Mouse (Mus musculus) ovary, postnatal 14 days (tissue): ENCODE measurements around the gene Slc15a5.

Experiments used
- DNase-seq: peaks from one replicate; pipeline ENCODE4 v3.0.0; 2022; ENCODE audit warnings: low spot score

Slc15a5 gene

DNA sequence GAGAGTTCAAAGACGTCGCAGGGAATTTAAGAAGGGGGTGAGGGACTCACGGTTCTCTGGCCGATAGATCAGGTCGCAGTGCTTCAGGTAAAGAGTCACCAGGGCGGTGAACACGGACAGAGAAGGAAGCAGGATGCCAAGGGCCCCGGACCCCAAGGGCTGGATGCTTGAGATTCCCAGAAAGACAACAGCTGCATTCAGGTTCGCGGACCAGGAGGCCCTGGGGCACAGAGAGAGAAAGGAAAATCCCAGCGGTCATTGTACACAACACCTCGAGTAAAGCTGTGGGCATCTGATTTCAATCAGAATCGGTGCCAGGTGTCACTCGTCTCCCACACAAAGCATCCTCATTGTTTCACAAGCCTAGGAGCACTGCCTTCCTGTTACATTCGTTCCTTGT lies 24.1 kb downstream of the Slc15a5 start:
- no peak for DNase-seq

DNA sequence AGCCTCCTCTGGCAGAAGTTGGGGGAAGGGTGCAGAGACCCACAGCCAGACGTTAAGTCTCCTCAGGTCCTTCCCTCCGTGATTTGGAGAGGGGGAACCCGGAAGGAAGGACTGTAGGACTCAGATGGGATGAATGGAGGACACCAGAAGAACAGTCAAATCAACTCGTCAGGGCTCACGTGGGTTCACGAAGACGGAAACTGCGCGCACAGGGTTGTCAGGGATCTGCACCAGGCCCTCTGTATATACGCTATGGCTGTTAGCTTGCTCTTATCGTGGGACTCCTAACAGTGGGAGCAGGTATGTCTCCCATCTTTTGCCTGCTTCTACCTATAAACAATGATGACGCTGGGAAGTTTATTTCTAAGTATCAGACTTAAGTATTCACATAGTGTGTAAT lies 24.8 kb downstream of the Slc15a5 start:
- no peak for DNase-seq

DNA sequence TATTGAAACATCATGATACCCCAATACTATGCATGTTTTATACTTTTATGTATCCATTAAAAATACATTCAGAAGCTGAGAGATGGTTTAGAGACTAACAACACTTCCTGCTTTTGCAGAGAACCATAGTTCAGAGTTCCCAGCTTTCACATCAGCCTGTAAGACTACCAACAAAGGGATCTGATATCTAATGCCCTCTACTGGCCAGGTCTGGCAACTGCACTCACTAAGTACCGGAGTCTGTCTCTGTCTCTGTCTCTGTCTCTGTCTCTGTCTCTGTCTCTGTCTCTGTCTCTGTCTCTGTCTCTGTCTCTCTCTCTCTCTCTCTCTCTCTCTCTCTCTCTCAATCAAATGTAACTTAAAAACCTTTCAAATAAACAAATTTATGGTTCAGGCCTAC lies 25.6 kb downstream of the Slc15a5 start:
- no peak for DNase-seq

DNA sequence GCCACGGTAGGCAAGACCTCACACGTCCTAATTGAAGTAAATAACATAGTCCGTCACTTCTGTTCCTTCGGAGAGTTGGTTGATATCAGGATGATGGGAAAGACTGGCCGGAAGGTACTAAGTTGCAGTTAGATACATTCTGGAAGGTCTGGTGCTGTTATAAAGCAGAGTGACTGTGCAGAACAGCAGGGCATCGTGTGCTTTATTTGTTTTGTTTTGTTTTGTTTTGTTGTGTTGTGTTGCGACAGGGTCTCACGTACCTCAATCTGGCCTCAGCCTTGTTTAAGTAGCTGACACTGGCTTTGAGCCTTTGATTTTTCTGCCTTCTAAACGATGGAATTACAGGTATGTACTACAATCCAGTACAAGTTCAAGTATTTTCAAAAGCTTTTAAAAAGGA lies 26.0 kb downstream of the Slc15a5 start:
- no peak for DNase-seq

DNA sequence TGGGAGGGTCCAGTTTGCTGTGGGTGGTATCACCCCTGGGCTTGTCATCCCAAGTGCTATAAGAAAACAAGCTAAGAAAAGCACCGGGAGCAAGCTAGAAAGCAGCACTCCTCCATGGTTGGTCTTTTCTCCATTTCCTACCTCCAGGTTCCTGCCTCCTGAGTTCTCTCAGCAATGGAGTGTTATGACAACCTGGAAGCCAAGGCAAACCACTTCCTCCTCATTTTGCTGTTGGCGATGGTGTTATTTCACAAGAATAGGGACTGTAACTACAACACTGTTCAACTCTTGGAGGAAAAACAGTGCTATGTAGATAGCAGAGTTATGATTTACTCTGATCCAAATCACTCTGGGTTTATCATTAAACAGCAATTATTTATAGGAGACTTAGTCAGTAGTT lies 34.4 kb downstream of the Slc15a5 start:
- no peak for DNase-seq

DNA sequence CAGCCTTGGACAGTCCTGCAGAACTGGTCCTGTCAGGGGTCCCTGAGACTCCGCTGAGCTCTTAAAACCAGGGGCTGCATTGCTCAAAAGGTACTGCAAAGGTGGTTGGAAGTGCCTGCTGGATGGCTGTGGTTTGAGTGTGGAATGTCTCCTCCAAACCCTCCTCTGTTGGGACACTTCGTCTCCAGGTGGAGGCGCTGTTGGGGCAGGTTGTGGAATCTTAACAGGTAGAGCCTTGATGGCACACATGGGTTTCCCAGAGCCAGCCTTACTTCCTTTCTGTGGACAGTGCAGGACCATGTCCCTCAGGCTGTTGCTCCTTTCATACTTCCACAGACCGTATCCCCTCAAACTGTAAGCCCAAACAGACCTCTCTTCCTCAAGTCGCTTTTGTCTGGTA lies 36.8 kb downstream of the Slc15a5 start:
- DNase-seq = no peak

DNA sequence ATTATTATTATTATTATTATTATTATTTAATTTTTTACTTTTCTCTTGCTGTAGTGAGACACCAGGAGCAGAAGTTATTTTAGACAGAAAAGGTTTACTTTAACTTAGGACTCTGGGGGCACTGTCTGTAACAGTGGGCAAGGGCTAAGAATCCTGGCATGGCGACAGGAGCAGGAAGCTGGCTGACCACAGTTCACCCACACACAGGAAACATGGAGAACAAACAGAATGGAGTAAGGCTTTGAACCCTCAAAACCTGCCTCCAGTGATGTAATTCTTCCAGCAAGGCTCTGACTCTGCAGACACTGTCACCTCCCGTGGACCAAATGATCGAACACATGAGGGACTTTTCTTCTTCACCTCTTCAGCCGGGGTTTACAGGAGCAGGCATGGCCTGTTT lies 37.9 kb downstream of the Slc15a5 start:
- DNase-seq = no peak

DNA sequence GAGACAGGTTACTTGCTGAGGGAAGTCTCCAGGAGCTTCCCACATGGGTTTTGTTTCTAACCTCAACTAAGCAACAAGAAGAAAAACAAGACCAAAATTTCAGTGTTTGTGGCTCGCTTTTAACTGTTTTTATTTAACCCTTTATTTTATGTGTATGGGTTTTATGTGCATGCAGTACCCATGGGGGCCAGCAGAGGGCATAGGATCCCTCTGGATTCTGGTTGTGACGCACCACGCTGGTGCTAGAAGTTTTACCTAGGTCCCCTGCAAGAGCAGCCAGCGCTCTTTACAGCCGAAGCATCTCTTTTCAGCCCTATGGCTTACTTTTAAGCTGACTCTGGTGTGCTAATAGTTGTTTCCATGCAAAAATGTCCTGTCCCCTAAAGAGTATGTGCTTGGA lies 42.1 kb downstream of the Slc15a5 start:
- no peak for DNase-seq

DNA sequence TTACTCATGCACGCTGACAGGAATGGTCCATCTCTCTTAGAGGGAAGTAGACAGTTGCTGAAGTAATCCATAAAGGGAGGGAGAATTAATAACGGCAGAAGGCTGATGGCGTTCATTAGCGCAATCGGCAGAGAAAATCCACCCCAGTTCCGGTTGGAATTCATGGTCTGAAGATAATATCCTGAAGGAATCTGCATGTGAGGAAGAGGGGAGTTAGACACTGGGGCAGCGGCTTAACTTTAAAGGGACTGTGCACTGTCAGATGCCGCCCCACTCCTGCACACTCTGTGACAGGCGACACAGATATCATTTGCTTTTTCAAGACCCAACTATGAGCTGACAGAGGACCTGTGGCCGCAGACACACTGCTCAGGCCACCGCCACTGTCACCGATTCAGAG lies 42.8 kb downstream of the Slc15a5 start:
- DNase-seq = no peak

DNA sequence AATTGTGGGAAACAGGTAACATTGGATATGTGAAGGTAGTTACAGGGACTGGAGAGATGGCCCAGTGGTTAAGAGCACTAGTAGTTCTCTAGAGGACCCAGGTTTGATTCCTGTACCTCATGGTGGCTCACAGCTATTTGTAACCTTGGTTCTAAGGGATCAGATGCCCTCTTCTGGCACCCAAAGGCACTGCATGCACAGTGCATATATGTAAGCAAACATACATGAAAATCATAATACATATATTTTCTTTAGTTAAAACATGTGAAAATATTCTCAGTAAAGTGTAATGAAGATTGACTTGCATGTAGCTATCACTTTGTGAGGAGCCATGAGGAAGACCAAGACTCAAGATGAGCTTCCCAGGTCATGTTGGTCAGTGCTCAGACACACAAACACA lies 62.8 kb downstream of the Slc15a5 start:
- no peak for DNase-seq

DNA sequence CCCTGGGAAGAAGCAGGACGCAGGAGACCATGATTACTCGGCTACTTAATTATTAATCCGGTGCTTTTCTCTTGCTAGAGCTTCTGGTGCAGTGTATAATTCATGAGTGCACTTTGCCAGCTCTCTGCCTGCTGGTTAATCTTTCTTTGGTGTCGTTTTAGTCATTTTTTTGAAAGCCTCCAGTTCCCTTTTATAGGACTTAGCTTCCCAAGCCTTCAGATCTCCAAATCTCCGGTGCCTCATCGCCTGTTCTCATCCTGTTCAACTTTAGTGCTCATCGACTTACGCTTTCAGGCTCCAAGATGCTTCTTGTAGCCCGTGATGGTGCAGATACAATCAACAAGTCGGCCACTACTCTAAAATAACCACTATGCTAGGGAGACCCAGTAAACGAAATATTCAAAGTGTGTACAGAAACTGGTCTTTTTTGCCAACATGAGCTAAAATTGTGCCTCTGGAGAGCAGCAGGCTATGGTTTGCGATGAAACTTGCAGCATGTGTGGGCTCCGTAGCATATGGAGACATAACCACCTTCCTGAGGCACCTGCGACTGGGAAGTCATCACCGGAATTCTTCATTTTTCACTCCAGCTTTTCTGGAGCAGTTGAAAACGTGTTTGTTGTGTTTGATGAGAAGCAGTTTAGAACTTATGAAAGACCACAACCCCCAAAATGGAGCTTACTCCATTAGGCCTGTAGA lies 64.6 kb downstream of the Slc15a5 start:
- no peak for DNase-seq

DNA sequence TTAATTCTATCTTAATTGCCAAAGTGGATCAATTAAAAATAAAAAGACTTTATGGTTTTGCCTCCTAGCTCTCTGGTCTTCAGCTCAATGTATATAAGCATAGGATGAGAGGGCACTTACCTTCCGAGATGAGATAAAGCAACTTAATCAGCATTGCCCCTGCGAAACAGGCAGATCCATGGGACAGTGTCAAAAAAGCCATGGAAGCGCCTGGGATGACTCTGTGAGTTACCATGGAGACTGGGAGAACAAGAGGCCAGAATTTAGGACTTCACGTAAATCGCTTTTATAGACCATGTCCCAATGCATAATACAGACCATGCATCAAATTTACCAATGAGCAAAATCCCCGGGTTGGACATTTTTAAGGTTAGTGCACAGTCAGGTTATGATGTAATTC lies 67.8 kb downstream of the Slc15a5 start:
- no peak for DNase-seq

DNA sequence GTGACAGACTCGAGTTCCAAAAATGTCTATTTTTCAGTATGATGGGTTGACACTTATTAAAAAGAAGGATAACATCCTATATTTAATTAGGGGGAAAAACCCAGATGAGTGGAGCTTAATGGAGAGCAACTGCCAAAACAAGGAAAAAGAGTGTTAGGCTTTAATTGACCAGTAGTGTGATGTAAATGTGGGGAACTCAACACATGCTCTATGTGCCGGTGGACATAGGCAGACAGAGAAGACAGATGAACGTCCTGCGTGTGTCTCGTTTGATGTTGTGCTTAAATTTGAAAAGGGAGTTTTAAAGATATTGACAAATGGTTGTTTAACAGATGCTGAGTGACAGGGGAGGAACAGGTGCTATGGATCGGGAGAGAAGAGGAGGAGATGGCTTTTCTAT lies 72.0 kb downstream of the Slc15a5 start:
- DNase-seq = no peak

DNA sequence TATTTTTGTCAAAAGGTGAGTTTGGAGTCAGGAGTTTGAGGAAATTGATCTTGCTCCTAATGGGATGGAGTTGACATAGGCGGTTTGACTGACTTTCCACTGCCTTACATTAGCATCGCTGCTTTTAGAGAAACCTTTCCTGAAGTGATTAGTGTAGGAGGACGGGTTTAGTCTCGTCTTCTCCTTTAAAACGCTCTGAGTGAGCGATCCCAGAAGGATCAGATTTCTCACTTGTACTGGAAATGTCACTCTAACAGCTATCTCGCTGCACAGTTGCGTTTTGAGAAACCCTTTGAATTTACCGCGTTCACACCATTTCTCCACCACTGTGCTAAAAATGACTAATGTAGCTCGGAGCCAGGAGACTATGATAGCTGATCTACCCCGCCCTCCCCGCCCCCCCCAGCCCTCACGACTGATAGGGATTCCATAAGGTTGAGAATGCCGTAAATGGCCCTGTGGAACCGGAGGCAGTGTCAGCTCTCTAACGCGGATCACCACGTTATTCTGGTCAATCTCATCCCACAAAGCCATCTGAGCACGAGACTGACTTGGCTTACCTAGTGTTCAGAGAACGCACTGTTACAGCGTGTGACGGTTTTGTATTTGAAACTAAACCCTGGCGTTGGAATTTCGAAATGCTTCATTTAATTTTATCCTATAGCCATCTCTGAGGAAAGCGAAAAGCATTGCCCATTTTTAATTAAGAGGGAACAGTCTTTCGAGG lies 73.0 kb downstream of the Slc15a5 start:
- no peak for DNase-seq

DNA sequence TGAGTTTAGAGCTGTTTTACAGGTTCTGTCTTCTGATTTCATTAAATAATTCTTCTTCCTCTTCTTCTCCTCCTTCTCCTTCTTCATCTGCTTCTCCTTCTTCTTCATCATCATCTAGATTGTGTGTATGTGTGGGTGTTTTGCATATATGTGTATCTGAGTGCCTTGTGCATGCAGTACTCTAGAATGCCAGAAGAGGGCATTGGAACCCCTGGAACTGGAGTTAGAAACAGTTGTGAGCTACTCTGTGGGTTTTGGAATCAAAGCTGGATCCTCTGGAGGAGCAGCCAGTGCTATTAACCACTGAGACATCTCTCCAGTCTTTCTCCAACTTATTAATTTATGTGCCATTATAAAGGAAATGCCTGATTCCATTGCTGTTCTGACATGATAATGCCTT lies 89.9 kb downstream of the Slc15a5 start:
- peak; percentile 4 for DNase-seq

DNA sequence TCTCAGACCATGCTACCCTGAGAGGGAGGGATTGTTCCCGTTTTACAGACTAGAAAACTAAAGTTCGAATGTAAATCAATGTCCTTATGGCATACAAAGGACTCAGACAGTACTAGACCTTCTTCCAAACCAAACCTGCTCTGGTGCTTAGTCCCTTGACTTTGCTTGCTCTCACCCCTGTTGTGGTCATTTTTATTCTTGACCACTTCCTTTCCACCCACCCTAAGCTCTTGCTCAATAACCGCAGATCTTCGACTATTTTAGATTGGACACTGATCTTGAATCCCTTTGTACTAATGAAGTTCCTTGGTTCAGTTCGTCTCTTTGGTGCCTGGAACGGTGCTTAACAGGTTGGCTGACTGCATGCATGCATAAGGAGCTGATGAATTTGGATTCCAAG lies 94.5 kb downstream of the Slc15a5 start:
- no peak for DNase-seq

DNA sequence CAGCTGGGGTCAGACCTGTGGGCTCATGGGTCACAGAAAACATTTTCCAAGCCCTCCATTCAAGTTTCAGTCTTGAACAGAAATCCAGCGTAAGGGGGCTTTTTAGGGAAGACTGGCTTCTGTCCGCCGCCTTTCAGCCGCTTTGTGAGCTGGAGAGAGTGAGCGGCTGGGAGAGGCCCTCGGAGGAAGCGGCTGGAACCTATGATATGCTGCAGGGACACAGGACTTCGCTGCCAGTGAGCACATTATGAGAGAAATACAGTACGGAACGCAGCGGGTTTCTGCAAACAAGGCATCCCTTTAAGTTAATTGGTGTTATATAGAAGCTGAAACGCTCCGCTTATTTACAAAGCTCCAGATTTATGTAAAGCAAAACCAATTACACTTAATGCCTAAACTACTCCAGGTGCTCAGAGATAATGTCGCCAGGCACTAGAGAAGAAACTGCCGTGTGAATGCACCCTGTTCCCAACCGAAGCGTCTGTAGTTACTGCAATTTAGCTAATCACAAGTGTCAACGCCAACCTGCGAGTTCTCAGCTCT lies 97.5 kb downstream of the Slc15a5 start:
- DNase-seq = no peak

DNA sequence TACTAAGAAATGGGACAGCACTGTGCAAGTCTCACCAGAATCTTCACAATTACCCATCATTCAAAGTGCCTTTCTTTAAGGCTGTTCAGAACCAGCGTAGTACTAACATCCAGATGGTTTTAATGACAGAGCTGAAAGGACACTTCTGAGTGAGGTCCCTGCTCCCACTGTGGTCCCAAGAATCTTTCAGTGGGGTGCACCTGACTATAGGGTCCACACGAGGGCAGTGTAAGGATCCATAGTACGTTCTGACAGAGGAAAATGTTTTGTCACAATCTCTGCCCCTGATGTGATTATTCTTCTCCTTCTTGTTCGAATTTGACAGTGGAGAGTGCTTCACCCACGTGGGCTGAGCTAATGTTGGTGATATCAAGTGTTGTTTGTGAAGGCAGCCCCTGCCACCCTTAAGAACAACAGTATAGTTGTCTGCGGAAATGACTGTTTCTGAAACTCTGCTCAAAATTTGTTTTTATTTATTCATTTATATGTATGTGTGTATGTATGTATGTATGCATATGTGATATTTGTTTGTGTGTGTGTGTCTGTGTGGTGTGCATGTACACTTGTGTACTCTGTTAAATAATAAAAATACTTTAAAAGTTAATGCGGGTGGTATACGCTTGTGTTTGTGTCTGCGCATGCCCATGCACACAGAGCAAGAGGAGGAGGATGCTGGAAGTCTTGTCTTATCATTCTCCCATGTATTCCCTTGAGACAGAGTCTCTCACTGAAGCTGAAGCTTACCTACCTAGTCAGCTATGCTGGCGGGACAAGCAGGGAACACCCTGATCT lies 98.6 kb downstream of the Slc15a5 start:
- no peak for DNase-seq

DNA sequence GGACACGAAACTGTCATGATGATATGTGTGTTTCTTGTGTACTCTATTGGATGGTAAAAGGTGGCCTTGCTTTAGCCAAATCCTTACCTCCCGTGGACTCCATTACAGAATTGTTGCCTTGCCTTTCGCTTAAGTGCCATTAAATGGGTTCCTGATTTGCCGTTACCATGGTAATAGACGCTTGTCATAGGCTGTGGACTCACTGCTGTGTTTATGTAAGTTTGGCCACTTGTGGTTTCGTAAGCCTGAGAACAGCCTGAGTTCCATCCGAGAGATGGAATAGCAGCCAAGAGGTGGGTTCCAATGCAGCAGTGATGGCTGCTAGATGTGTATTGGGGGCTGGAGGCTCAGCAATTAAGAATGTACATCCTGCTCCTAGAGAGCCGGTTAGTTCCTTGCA lies 99.3 kb downstream of the Slc15a5 start:
- DNase-seq = no peak

DNA sequence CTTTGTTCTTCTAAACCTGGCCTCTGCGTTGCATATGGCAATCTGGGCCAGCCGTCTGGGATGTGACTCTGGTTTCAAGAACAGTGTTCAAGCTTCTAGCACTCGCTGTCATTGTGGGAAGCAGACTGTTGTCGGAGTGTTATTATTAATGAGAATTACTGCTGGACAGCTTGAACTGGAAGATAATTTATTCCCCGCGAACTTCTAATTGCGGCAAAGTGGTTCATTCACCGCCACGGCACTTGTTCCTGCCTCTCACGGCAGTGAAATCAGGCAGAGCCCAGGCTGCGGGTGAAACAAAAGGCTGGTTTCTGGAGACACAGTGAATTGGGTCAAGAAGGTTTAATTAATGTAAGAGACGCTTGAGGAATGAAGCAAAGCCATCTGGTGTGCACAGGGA lies 99.9 kb downstream of the Slc15a5 start:
- no peak for DNase-seq

DNA sequence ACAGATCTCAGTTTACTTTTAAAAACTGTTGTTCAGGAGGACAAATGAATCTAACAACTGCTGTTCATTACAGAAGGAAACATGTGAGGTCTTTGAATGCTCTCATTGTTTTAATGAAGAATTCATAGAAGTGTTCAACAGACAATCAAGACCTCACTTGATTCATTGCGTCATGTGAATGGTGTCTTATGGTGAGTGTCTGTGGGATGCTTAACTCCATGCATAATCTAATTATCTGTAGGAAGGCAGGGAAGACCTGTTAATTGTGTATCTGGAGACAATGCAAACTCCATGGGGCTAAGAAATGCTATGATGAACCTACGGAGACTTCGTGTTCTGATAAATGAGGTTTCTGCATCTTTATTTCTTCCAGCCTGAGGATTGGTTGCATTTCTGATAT lies 103.7 kb downstream of the Slc15a5 start:
- DNase-seq = no peak

DNA sequence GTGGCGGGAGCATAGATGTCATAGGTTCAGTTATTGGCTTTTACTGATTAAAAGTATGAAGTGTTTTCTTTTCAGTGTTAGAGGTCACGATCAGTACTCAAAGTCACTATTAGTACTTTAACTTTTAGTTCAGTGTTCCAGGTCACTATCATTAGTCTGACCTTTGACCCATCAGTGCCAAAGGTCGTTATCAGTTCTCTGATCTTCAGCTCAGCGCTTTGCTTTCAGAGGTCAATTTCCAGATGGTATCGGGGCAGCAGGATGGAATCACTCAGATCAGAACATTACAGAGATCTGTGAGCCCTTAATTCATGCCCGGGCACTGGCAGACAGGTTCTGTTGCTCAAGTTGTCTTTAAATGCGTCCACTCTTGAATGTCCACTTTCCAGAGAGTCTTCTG lies 116.0 kb downstream of the Slc15a5 start:
- no peak for DNase-seq

DNA sequence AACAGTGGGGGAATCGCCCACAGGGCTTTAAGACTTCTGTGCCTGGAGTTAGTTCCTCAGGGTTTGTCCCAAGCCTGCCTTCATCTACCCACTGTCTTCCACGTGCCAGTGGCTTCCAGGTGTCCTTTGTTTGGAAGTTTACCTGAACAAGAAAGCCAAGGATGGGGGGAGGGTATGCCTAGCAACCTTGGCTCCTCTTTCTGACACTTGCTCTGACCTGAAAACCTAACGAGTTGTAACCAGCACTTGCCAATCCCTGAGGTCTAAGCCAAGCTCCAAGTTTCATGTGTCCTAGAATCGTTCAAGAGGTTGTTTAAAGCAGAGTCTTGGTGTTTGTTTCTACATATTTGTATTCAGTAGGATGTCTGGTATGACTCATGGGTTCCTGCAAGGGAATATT lies 116.9 kb downstream of the Slc15a5 start:
- DNase-seq = no peak
